Mouse (Mus musculus) kidney, postnatal 0 days (tissue): Measurements from ENCODE around the gene Sec14l3. TPM values are rescaled to one million over a fixed set of nuclear protein-coding genes. Genes with fewer than 3 reads are reported as not detected.
A peak's percentile ranks its signal among the peaks of the same experiment; 100 is the strongest.

Source experiments
- ATAC-seq: fragments of 200-750 bp; cut with Nextera tagmentation; replicated peaks from 2 replicates; pipeline ENCODE4 v1.8.0; 2017; ENCODE audit warnings: low read depth, moderate number of reproducible peaks, moderate TSS enrichment, moderate library complexity; ENCODE audit not compliant: low FRiP score
- DNase-seq: peaks from one replicate; pipeline ENCODE4 v3.0.0-alpha.2; 2016; ENCODE audit warnings: low spot score
- H3K27ac ChIP-seq: fragments of 300-500 bp; sonication (generic); 2 replicates; pipeline ENCODE4 v1.5.1; 2014; ENCODE audit warnings: mild to moderate bottlenecking
- H3K27me3 ChIP-seq: fragments of 300-500 bp; sonication (generic); 2 replicates; pipeline ENCODE4 v1.6.1; 2014; ENCODE audit warnings: low read length, mixed read lengths; ENCODE audit not compliant: insufficient read depth
- H3K36me3 ChIP-seq: fragments of 300-500 bp; sonication (generic); 2 replicates; pipeline ENCODE4 v1.6.1; 2014; ENCODE audit warnings: low read length, mixed read lengths; ENCODE audit not compliant: insufficient read depth
- H3K4me1 ChIP-seq: fragments of 300-500 bp; sonication (generic); replicated peaks from 2 replicates; pipeline ENCODE4 v1.6.1; 2014; ENCODE audit warnings: antibody characterized with exemption, low read length, mixed read lengths; ENCODE audit not compliant: insufficient read depth
- H3K4me2 ChIP-seq: fragments of 300-500 bp; sonication (generic); 2 replicates; pipeline ENCODE4 v1.6.1; 2014; ENCODE audit warnings: mild to moderate bottlenecking, low read length, moderate library complexity, mixed read lengths
- H3K4me3 ChIP-seq: fragments of 300-500 bp; sonication (generic); replicated peaks from 2 replicates; pipeline ENCODE4 v1.5.1; 2014; ENCODE audit warnings: low read depth, low read length
- H3K9ac ChIP-seq: fragments of 300-500 bp; sonication (generic); 2 replicates; pipeline ENCODE4 v1.6.1; 2014; ENCODE audit warnings: low read depth, low read length
- H3K9me3 ChIP-seq: fragments of 300-500 bp; sonication (generic); replicated peaks from 2 replicates; pipeline ENCODE4 v1.6.1; 2016; ENCODE audit warnings: low read length, inconsistent platforms, mixed read lengths
- CTCF ChIP-seq: IDR thresholded peaks from 2 replicates; pipeline ENCODE4 v1.5.1; 2016; ENCODE audit warnings: antibody characterized with exemption, low read depth, mild to moderate bottlenecking, moderate library complexity
- WGBS: fragments of 180-500 bp; shearing (Covaris S2); extraction: QIAGEN DNeasy Blood & Tissue Kit; methylation state at CpG from one replicate; pipeline ENCODE4 v1.1.7; 2014; 5-methylcytosine and 5-hydroxymethylcytosine counted together
- polyA plus RNA-seq: library from polyadenylated mRNA; unstranded; fragments of >200 nt; fragmentation: Nextera tagmentation; extraction: Ambion mirVana; gene quantifications from 2 replicates; pipeline ENCODE4 v1.2.1, GENCODE M21; 2015

Sec14l3 gene
- polyA plus RNA-seq, 1 experiment from 2014 or later, result not detected

DNA sequence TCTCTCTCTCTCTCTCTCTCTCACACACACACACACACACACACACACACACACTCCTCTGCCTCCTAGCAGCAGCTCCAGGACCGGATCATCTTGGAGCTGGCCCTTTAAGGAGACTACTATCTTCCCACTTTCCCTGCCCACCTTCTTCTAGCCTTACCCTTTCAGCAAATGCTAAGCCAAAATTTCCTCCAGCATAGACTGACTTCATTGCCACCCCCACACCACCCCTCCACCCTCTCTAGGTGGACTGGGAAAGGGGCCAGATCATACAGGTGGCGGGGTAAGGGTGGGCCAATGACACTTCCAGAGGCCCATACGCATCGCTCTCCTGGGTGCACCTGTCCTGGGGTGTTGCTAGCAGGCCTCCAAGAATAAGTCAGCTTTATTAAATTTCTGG lies 50.8 kb downstream of the Sec14l3 start:
- Histone ChIP-seq H3K36me3 (no peaks in the 10 kb centered on the region), H3K27ac (no peak overlapping the region), H3K4me2 (no peak overlapping the region), H3K9me3 (no peaks in the 10 kb centered on the region), H3K4me1 (peaks cover 11% of the 10 kb centered on the region; the same call in 1 of the 2 replicates), H3K4me3 (no peak overlapping the region), H3K27me3 (no peaks in the 10 kb centered on the region), H3K9ac (no peak overlapping the region)
- ATAC-seq (no peak), DNase-seq (no peak)
- 89% methylated on average over 4 of the region's 4 CpGs for WGBS
- no peak for TF ChIP-seq CTCF

DNA sequence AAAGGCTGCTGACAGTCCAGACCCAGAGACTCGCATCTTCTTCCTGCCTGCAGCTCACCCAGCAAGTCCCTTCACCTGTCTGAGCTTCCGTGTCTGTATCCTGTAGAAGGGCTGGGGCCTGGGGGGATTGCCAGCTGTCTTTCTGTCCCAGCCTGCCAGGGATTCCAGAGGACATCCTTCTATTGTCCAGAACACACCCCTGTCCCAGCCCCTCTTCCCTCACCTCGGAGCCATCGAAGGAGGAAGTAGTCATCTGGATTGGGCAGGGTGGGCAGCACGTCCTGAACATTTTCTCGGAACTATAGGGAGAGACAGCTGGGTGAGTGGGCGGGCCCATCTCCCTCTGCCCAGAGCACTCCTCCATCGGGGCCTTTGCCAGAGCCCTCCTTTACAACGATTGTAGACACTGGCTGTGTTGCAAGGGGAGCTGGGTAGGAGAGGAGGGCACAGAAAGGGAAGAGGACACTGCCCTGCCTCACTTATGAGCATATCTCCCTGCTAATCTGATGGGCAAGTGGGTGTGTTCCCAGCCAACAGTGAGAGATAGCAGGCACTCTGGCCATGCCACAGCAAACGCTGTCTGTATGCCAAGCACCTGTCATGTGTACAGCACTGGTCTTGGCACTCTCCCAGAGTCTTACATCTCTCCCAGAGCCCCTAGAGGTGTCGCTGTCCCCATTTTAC lies 52.0 kb downstream of the Sec14l3 start:
- no peak overlapping the region for H3K27ac ChIP-seq
- no peak for TF ChIP-seq CTCF
- DNase-seq, result no peak
- no peak overlapping the region for H3K9ac ChIP-seq
- peaks cover 11% of the 10 kb centered on the region; the same call in 1 of the 2 replicates for H3K4me1 ChIP-seq
- no peak for ATAC-seq
- H3K4me2 ChIP-seq, result no peak overlapping the region
- 50% methylated on average over 11 of the region's 11 CpGs for WGBS
- H3K9me3 ChIP-seq, result no peaks in the 10 kb centered on the region
- H3K36me3 ChIP-seq, result no peaks in the 10 kb centered on the region
- no peak overlapping the region for H3K4me3 ChIP-seq
- no peaks in the 10 kb centered on the region for H3K27me3 ChIP-seq

DNA sequence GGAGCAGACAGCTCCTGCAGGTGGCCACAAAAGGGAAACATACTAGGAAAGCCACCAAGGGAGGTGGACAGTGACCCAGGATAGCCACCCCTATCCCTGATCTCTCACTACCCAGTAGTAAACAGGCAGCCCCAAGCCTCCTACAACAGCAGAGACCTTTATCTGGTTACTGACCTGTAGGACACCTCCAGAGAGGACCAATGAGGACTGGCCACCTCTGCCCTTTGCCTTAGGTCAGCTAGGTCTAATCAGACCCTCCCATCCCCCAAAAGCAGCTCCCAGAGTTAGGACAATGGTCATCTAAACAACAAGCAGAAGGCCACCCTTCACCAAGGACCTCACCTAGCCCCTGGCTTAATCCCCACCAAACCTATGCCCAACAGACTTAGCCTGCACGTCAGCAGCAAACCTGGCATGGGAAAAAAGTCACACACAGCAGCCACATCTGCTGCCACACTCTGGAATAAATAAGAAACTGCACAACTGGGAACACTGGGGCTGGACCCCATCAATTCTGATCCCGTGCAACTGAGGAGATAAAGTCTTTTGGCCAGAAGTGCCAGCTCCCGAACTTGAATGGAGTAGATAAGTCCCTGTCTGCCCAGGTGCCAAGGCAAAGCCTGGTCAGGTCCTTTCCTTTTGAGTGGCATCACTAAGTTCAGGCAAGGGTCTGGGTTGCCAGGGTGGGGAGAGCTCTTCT lies 52.9 kb downstream of the Sec14l3 start:
- 21% methylated on average over 3 of the region's 3 CpGs for WGBS
- Histone ChIP-seq H3K36me3 (no peaks in the 10 kb centered on the region), H3K27me3 (no peaks in the 10 kb centered on the region), H3K4me3 (peak overlapping the region; percentile 43), H3K9me3 (no peaks in the 10 kb centered on the region), H3K27ac (no peak overlapping the region), H3K9ac (peak overlapping the region; percentile 52; the same call in 1 of the 2 replicates), H3K4me1 (peaks cover 11% of the 10 kb centered on the region; the same call in 1 of the 2 replicates), H3K4me2 (peak overlapping the region; percentile 84)
- ATAC-seq, result peak; percentile 36; the same call in 1 of the 2 replicates
- peak; percentile 15 for DNase-seq
- peak; percentile 27; the same call in 1 of the 2 replicates for TF ChIP-seq CTCF

DNA sequence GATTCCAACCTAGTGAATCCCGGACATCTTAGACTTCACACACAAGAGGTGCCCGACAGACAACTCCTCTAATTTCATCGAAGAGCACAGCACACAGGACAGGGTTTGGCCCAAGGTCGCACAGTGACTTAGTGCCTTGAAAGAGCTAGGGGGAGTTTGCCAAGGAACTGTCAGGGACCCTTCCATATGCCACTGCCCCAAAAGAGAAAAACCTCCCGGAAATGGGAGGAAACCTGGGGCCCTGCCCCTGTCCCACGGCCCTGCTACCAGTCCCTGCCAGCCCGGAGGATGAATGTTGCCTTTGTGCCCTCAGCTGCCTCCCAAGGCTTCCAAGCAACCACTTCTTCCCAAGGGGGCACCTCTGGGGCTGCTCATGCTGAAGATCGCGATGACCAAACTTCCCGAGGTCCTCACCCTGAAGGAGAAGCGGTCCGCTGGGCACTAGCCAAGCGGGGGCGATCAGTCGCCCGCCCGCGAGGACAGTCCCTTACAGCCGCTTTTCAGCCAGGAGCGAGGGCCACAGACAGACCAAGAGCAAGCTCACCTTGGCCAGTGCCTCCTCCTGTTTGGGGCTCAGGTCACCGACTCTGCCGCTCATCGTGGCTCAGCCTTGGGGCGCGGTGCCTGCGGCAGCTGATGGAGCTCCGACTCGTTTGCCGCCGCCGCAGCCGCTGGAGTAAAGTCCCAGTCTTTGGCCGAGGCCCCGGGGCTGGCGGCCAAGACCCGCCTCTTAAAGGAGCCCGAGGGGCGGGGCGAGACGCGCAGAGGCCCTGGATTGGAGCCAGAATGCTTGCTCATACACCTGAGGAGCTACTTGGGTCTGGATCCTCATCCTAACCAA lies 53.7 kb downstream of the Sec14l3 start:
- Histone ChIP-seq H3K4me1 (peaks cover 11% of the 10 kb centered on the region; the same call in 1 of the 2 replicates), H3K4me2 (peak overlapping the region; percentile 84), H3K9ac (peak overlapping the region; percentile 52), H3K27ac (no peak overlapping the region), H3K27me3 (no peaks in the 10 kb centered on the region), H3K4me3 (peak overlapping the region; percentile 43), H3K36me3 (no peaks in the 10 kb centered on the region), H3K9me3 (no peaks in the 10 kb centered on the region)
- WGBS, result under 1% methylated on average over 41 of the region's 41 CpGs
- ATAC-seq (peak; percentile 45), DNase-seq (peak; percentile 62)
- no peak for TF ChIP-seq CTCF

DNA sequence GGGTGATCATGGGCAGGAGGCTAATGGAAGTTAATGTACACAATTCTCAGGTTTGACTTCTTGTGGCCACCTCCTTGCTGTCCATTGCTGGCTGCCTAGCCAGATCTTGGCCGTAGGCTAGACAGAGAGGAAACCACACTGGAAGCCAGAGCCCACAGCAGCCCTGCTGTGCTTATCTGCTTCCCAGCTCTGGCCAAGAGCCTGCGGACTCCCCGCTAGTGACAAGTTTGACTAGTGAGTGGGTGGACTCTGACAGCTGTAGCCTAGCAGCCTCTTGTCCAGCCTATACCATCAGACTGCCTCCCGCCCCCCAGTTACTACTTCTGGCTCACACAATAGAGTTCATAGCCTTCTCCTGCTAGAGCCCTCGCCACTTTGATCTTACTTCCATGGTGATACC lies 55.0 kb downstream of the Sec14l3 start:
- ATAC-seq (no peak), DNase-seq (no peak)
- H3K27me3 ChIP-seq, result no peaks in the 10 kb centered on the region
- no peak overlapping the region for H3K9ac ChIP-seq
- no peaks in the 10 kb centered on the region for H3K9me3 ChIP-seq
- TF ChIP-seq CTCF, result no peak
- H3K36me3 ChIP-seq, result no peaks in the 10 kb centered on the region
- H3K27ac ChIP-seq, result no peak overlapping the region
- H3K4me2 ChIP-seq, result no peak overlapping the region
- 60% methylated on average over 5 of the region's 5 CpGs for WGBS
- H3K4me1 ChIP-seq, result peaks cover 11% of the 10 kb centered on the region; the same call in 1 of the 2 replicates
- no peak overlapping the region for H3K4me3 ChIP-seq

DNA sequence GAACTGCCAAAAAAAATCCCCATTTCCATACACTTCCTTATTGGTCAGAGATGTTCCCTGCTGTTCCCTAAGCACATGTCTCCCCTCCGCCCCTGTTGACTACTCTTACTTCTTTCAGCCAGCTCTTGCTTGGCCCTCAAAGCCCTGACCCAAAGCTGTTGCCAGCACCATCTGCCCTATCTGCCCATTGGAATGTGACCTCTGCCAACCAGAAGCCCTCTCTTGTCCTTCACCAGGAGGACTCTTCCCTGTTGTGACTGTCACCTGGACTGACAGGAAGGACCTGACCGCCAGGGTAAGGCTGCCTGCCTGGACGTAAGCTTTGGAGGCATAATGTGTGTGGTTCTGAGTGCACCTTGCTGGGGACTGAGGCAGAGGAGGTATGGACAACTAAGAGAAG lies 57.0 kb downstream of the Sec14l3 start:
- H3K4me2 ChIP-seq, result no peak overlapping the region
- no peaks in the 10 kb centered on the region for H3K36me3 ChIP-seq
- no peak for TF ChIP-seq CTCF
- H3K4me1 ChIP-seq, result peaks cover 11% of the 10 kb centered on the region; the same call in 1 of the 2 replicates
- no peak overlapping the region for H3K27ac ChIP-seq
- H3K4me3 ChIP-seq, result no peak overlapping the region
- 73% methylated on average over 3 of the region's 3 CpGs for WGBS
- no peaks in the 10 kb centered on the region for H3K9me3 ChIP-seq
- DNase-seq (no peak), ATAC-seq (no peak)
- H3K9ac ChIP-seq, result no peak overlapping the region
- no peaks in the 10 kb centered on the region for H3K27me3 ChIP-seq
